Comparison of ENCODE assay signal across 8 mouse cellular contexts in the genomic region with DNA sequence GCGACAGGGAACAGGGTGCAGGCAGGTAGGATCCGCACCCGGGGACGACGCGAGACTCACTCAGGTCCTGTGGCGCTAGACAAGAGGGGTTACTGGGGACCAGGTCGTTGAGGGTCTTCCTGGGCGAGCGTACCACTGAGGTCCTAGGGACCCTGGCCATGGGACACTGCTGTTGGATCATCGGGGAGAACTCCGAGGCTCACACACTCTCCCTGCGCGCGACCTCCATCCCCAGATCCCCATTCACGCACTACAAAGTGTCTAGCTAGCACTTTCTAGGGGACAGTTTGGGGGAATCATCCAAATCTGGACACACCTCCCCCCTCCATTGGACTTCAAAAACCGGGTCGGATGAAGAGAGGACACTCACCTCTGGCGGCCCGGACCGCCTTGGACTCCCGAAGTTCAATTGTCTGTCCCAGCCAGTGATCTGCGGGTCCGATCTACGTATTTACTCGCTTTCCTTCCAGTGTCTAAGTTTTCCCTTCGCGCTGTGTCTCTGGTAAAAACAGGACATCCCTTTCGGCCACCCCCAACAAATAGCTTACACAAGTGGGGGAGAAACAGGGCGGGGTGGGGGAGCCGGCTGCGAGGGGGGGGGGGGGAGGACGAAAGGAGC. TPM values are rescaled to one million over a fixed set of nuclear protein-coding genes. Genes with fewer than 3 reads are reported as not detected.
DNase-seq lines count a peak whose midpoint lies in the region; ATAC-seq and TF ChIP-seq lines count a peak whose summit lies in the region.

No protein-coding gene starts in this region.

- no peaks in the 10 kb centered on the region for H3K27me3 ChIP-seq in kidney, embryonic 14.5 days (ENCODE audit: control insufficient read depth, insufficient read depth, low read length)
- no peaks in the 10 kb centered on the region for H3K27me3 ChIP-seq in Patski
- peaks cover 9% of the 10 kb centered on the region for H3K27me3 ChIP-seq in embryonic facial prominence, embryonic 15.5 days
- peaks cover 34% of the 10 kb centered on the region for H3K27me3 ChIP-seq in hindbrain, embryonic 13.5 days
- H3K27me3 ChIP-seq in liver, postnatal 0 days (ENCODE audit: insufficient read depth, low read length): peaks cover 44% of the 10 kb centered on the region

- peak overlapping the region; percentile 75 for H3K4me2 ChIP-seq in kidney, embryonic 14.5 days (replicated peaks; ENCODE audit: low read depth, low read length)
- H3K4me2 ChIP-seq in embryonic facial prominence, embryonic 15.5 days (replicated peaks): peak overlapping the region; percentile 76
- H3K4me2 ChIP-seq in hindbrain, embryonic 13.5 days: peak overlapping the region; percentile 91
- H3K4me2 ChIP-seq in liver, postnatal 0 days (ENCODE audit: low read depth, low read length): peak overlapping the region; percentile 77

- in situ Hi-C loops in Patski (cut with MboI; ENCODE audit: low pct_unique_long_range_greater_than_20kb): loop anchor here (5.0 kb wide), 1 partner anchor 172 kb away; no protein-coding TSS in a partner anchor

- 0% methylated on average over 32 of the region's 33 CpGs for WGBS in kidney, embryonic 14.5 days
- WGBS in embryonic facial prominence, embryonic 15.5 days: under 1% methylated on average over 31 of the region's 33 CpGs
- under 1% methylated on average over 29 of the region's 33 CpGs for WGBS in hindbrain, embryonic 13.5 days
- 2% methylated on average over 31 of the region's 33 CpGs for WGBS in liver, postnatal 0 days (ENCODE audit: insufficient replicate concordance)

- no peaks in the 10 kb centered on the region for H3K4me1 ChIP-seq in kidney, embryonic 14.5 days (ENCODE audit: control insufficient read depth, insufficient read depth, low read length)
- peaks cover 14% of the 10 kb centered on the region; the same call in 1 of the 2 replicates for H3K4me1 ChIP-seq in embryonic facial prominence, embryonic 15.5 days
- H3K4me1 ChIP-seq in hindbrain, embryonic 13.5 days (replicated peaks): peaks cover 24% of the 10 kb centered on the region
- H3K4me1 ChIP-seq in liver, postnatal 0 days (ENCODE audit: insufficient read depth): 0 out of 2 replicates have a peak, but pooled peaks cover 3% of the 10 kb centered on the region

- H3K36me3 ChIP-seq in kidney, embryonic 14.5 days (ENCODE audit: control insufficient read depth, insufficient read depth, low read length): no peaks in the 10 kb centered on the region
- no peaks in the 10 kb centered on the region for H3K36me3 ChIP-seq in embryonic facial prominence, embryonic 15.5 days
- no peaks in the 10 kb centered on the region for H3K36me3 ChIP-seq in hindbrain, embryonic 13.5 days
- no peaks in the 10 kb centered on the region for H3K36me3 ChIP-seq in liver, postnatal 0 days (replicated peaks; ENCODE audit: insufficient read depth, low read length)

- DNase-seq in kidney, postnatal 10 days: no peak
- DNase-seq in Patski (ENCODE audit: low read depth, low spot score): no peak
- DNase-seq in liver, postnatal 0 days: no peak
- DNase-seq in spleen, adult 18-20 months: no peak

- H3K4me3 ChIP-seq in kidney, embryonic 14.5 days (ENCODE audit: low read length): peak overlapping the region; percentile 69
- H3K4me3 ChIP-seq in embryonic facial prominence, embryonic 15.5 days (replicated peaks): peak overlapping the region; percentile 59
- H3K4me3 ChIP-seq in hindbrain, embryonic 13.5 days: peak overlapping the region; percentile 58
- peak overlapping the region; percentile 53 for H3K4me3 ChIP-seq in liver, postnatal 0 days (ENCODE audit: low read depth, low read length)

- CTCF ChIA-PET in Patski (lab: Charles Lee): interaction anchor here (1.6 to 1.8 kb wide), 2 partner anchors 11 to 261 kb away, joined by 3 to 4 read pairs; no protein-coding TSS in a partner anchor

- no peak for TF ChIP-seq EP300 in liver, postnatal 0 days (IDR thresholded peaks at IDR 0.05; ENCODE audit: low read depth)

- no peak for TF ChIP-seq CTCF in Patski (IDR thresholded peaks at IDR 0.05)
- TF ChIP-seq CTCF in liver, postnatal 0 days (IDR thresholded peaks at IDR 0.05; ENCODE audit: low read depth): no peak

- H3K27ac ChIP-seq in kidney, embryonic 14.5 days (ENCODE audit: low read depth, low read length): peak overlapping the region; percentile 93
- H3K27ac ChIP-seq in embryonic facial prominence, embryonic 15.5 days (replicated peaks): peak overlapping the region; percentile 88
- no peak overlapping the region for H3K27ac ChIP-seq in hindbrain, embryonic 13.5 days
- H3K27ac ChIP-seq in liver, postnatal 0 days (ENCODE audit: low read depth): no peak overlapping the region

- no peaks in the 10 kb centered on the region for H3K9me3 ChIP-seq in kidney, embryonic 14.5 days (ENCODE audit: control insufficient read depth, low read length)
- no peaks in the 10 kb centered on the region for H3K9me3 ChIP-seq in embryonic facial prominence, embryonic 15.5 days (replicated peaks)
- H3K9me3 ChIP-seq in hindbrain, embryonic 13.5 days: no peaks in the 10 kb centered on the region
- no peaks in the 10 kb centered on the region for H3K9me3 ChIP-seq in liver, postnatal 0 days (ENCODE audit: low read length)

- peak overlapping the region; percentile 76 for H3K9ac ChIP-seq in kidney, embryonic 14.5 days (ENCODE audit: low read depth, low read length)
- H3K9ac ChIP-seq in embryonic facial prominence, embryonic 15.5 days: peak overlapping the region; percentile 58
- peak overlapping the region; percentile 72 for H3K9ac ChIP-seq in hindbrain, embryonic 13.5 days
- no peak overlapping the region for H3K9ac ChIP-seq in liver, postnatal 0 days (replicated peaks)

- POLR2A ChIA-PET in Patski (lab: Charles Lee): interaction anchor here (0.5 kb wide), 1 partner anchor 155 kb away, joined by 3 read pairs; no protein-coding TSS in a partner anchor

- ATAC-seq in kidney, embryonic 14.5 days (ENCODE audit: low FRiP score, low TSS enrichment): peak; percentile 26; the same call in 1 of the 2 replicates
- peak; percentile 36 for ATAC-seq in Patski
- peak; percentile 35; the same call in 1 of the 2 replicates for ATAC-seq in embryonic facial prominence, embryonic 15.5 days (ENCODE audit: insufficient number of reproducible peaks, low FRiP score, low TSS enrichment, low read depth)
- ATAC-seq in hindbrain, embryonic 13.5 days (ENCODE audit: low FRiP score): peak; percentile 40
- no peak for ATAC-seq in liver, postnatal 0 days
- no peak for ATAC-seq in CD4-positive, CD25-positive, alpha-beta regulatory T cell, adult 4 months

RNA-seq across cellular contexts. Expression of gene Eya4, which starts 1.1 kb away (rescaled TPM):
- 13.7 and 14.1 TPM in 2 replicates for polyA plus RNA-seq in kidney, embryonic 14.5 days (2014; fragmentation: Nextera tagmentation; extraction: Ambion mirVana)
- 3.3 TPM for polyA plus RNA-seq in Patski (2021)
- polyA plus RNA-seq in embryonic facial prominence, embryonic 15.5 days (2015; fragmentation: Nextera tagmentation; extraction: Ambion mirVana): 7.8 and 8.2 TPM in 2 replicates
- polyA plus RNA-seq in hindbrain, embryonic 13.5 days (2015; fragmentation: Nextera tagmentation; extraction: Ambion mirVana): 1.2 TPM in 2 replicates
- 0.12 and 0.17 TPM in 2 replicates for polyA plus RNA-seq in liver, postnatal 0 days (2015; fragmentation: Nextera tagmentation; extraction: Ambion mirVana)
- polyA plus RNA-seq in CD4-positive, CD25-positive, alpha-beta regulatory T cell, adult 4 months (2017; shearing (Covaris generic)): under 1 TPM in 1 of 2 experiments, not detected in 1; 0.16 TPM

Comparison
In these comparisons a context has a peak if more than half of its experiments do, and no peak if none do; other contexts are left out.
1. ATAC-seq: peak in kidney, embryonic 14.5 days (single experiment), Patski (single experiment), embryonic facial prominence, embryonic 15.5 days (single experiment) and hindbrain, embryonic 13.5 days (single experiment); none in liver, postnatal 0 days (single experiment) and CD4-positive, CD25-positive, alpha-beta regulatory T cell, adult 4 months (single experiment).
2. H3K27ac ChIP-seq: peak in kidney, embryonic 14.5 days (single experiment) and embryonic facial prominence, embryonic 15.5 days (single experiment); none in hindbrain, embryonic 13.5 days (single experiment) and liver, postnatal 0 days (single experiment).
3. Peak in every context shown above with its lines, with median percentiles within 50 percentile points of each other: H3K4me2 ChIP-seq and H3K4me3 ChIP-seq.